Mouse (Mus musculus): ENCODE data around the gene Tom1l2.

DNA sequence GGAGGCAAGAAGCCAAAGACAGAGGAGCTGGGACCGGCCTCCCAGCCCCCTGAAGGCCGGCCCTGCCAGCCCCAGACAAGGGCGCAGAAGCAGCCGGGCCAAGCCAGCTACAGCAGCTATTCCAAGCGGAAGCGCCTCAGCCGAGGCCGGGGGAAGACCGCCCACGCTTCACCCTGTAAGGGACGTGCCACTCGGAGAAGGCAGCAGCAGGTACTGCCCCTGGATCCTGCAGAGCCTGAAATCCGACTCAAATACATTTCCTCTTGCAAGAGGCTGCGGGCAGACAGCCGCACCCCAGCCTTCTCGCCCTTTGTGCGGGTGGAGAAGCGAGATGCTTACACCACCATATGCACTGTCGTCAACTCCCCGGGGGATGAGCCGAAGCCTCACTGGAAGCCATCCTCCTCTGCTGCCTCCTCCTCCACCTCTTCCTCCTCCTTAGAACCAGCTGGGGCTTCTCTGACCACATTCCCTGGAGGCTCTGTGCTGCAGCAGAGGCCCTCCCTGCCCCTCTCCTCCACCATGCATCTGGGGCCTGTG lies 163.1 kb downstream of the Tom1l2 start:
- no peak for TF ChIP-seq CTCF (IDR thresholded peaks at IDR 0.05; ENCODE audit: low read depth, low read length)
- TF ChIP-seq POLR2A (IDR thresholded peaks at IDR 0.05; ENCODE audit: borderline replicate concordance, low read depth, low read length), result no peak

Measured in bone marrow macrophage, adult 2 months (primary cell).